Mouse (Mus musculus) ES-E14 (cell line): ENCODE data around the gene Zfr2. TPM values are rescaled to one million over a fixed set of nuclear protein-coding genes. Genes with fewer than 3 reads are reported as not detected.
"Not testable (repeated sequence)": the region's sequence is repeated elsewhere in the genome, so short reads cannot be mapped to it uniquely, and the experiment has no call there.

ENCODE experiments used
- DNase-seq: peaks from one replicate; pipeline ENCODE4 v3.0.0-alpha.2; 2013; ENCODE audit warnings: low read depth, low spot score
- H3K27ac ChIP-seq: 2 replicates; pipeline ENCODE4 v1.5.1; 2012; ENCODE audit warnings: low read depth, mild to moderate bottlenecking, low read length, moderate library complexity, mixed read lengths; ENCODE audit not compliant: poor library complexity, insufficient read depth, severe bottlenecking
- H3K36me3 ChIP-seq: 2 replicates; pipeline ENCODE4 v1.6.1; 2012; ENCODE audit warnings: mild to moderate bottlenecking, low read length, moderate library complexity, mixed read lengths; ENCODE audit not compliant: control insufficient read depth, poor library complexity, insufficient read depth, severe bottlenecking
- H3K4me1 ChIP-seq, 2 experiments: fragments of 150-350 bp in 1 of 2; sonication (generic) in 1 of 2; 2 replicates each; pipeline ENCODE4 v1.6.1; 2012; ENCODE audit warnings: low read length in 2 of 2, mild to moderate bottlenecking in 1 of 2, mixed read lengths in 1 of 2; ENCODE audit not compliant: control insufficient read depth in 2 of 2, insufficient read depth in 2 of 2, poor library complexity in 1 of 2
- H3K4me3 ChIP-seq, 2 experiments: fragments of 150-350 bp in 1 of 2; sonication (generic) in 1 of 2; 2 replicates each; pipeline ENCODE4 v1.5.1; 2012; ENCODE audit warnings: low read length in 2 of 2, low read depth in 1 of 2, mild to moderate bottlenecking in 1 of 2, mixed read lengths in 1 of 2; ENCODE audit not compliant: insufficient read depth in 1 of 2, poor library complexity in 1 of 2, severe bottlenecking in 1 of 2
- H3K9ac ChIP-seq: 2 replicates; pipeline ENCODE4 v1.6.1; 2012; ENCODE audit warnings: low read depth, mild to moderate bottlenecking, low read length, mixed read lengths; ENCODE audit not compliant: poor library complexity, insufficient read depth, severe bottlenecking
- H3K9me3 ChIP-seq: fragments of 150-350 bp; sonication (generic); 2 replicates; pipeline ENCODE4 v1.6.1; 2012; ENCODE audit warnings: low read depth, mild to moderate bottlenecking, low read length; ENCODE audit not compliant: control insufficient read depth, insufficient read depth
- CHD2 ChIP-seq: IDR thresholded peaks from 2 replicates; pipeline ENCODE4 v1.6.1; 2014; ENCODE audit warnings: mild to moderate bottlenecking, low read depth, low read length, inconsistent platforms
- HCFC1 ChIP-seq: IDR thresholded peaks from 2 replicates; pipeline ENCODE4 v1.6.1; 2012; ENCODE audit warnings: low read length, inconsistent platforms, borderline replicate concordance; ENCODE audit not compliant: insufficient read depth
- MAFK ChIP-seq: IDR thresholded peaks from 2 replicates; pipeline ENCODE4 v1.6.1; 2014; ENCODE audit warnings: mild to moderate bottlenecking, low read depth, low read length, inconsistent platforms; ENCODE audit not compliant: insufficient read depth
- ZC3H11A ChIP-seq: IDR thresholded peaks from 2 replicates; pipeline ENCODE4 v1.6.1; 2012; ENCODE audit warnings: low read depth, mild to moderate bottlenecking, inconsistent platforms, low read length, borderline replicate concordance
- ZNF384 ChIP-seq: IDR thresholded peaks from 2 replicates; pipeline ENCODE4 v1.6.1; 2012; ENCODE audit warnings: low read depth, low read length, inconsistent platforms
- in situ Hi-C, 2 experiments: fragments of 600-800 bp; cut with MboI; formaldehyde crosslinking; loops; one replicate each; pipeline ENCODE4 v1.15.1; 2025; ENCODE audit warnings: low sequenced_read_pairs in 2 of 2, inconsistent platforms in 1 of 2; ENCODE audit not compliant: unreplicated experiment in 2 of 2
- total RNA-seq: library from RNA; depleted of rRNA; stranded (reverse); fragments of 300-350 nt; gene quantifications from 2 replicates; pipeline ENCODE4 v1.2.3, GENCODE M21; 2012

The Zfr2 gene
- total RNA-seq, 1 experiment: 0.67 TPM

- Histone ChIP-seq H3K4me3 (0 out of 4 replicates have a peak overlapping the region, but pooled peaks of 1 of the 2 experiments have one; percentile 35), H3K9ac (no peak overlapping the region), H3K4me1 (peaks cover 0 to 2% of the 10 kb centered on the region in 2 experiments; a peak in 1 of 4 replicates), H3K27ac (no peak overlapping the region), H3K36me3 (no peaks in the 10 kb centered on the region), H3K9me3 (no peaks in the 10 kb centered on the region)
- no peak for DNase-seq
- no peak for TF ChIP-seq ZC3H11A
- TF ChIP-seq ZNF384: no peak
- TF ChIP-seq MAFK: no peak
- no peak for TF ChIP-seq HCFC1
- no peak for TF ChIP-seq CHD2
- in situ Hi-C loops: no loop called here
Measured at GRCm38 (mm10) chr10:81216260-81216659, 16.7 kb upstream of the Zfr2 start.

DNA sequence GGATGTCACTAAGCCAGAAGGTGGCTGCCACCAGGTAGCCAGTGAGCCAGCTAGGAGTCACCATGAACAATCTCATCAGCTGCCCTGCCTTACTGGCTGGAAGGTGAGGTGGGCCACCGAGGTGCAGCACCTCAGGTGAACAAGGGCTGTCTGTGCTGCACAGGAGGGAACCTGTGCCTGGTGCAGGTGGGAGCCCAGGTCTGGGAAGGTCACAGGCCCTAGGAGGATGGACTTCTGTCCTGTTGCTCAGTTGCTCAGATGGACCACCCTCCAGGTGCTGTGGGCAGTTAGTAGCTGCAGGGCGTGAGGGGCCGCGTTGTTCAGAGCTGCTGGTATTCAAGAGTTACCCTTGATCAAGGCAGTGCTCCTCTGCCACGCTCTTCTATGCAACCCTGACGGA is 16.1 kb upstream of the Zfr2 start:
- no peaks in the 10 kb centered on the region for H3K36me3 ChIP-seq
- no peak for DNase-seq
- no peak overlapping the region for H3K27ac ChIP-seq
- TF ChIP-seq CHD2 (no peak), ZNF384 (no peak), HCFC1 (no peak)
- H3K4me3 ChIP-seq: no peak overlapping the region
- H3K9ac ChIP-seq: no peak overlapping the region
- no peaks in the 10 kb centered on the region for H3K9me3 ChIP-seq
- in situ Hi-C loops: no loop called here
- peaks cover 0 to 2% of the 10 kb centered on the region in 2 experiments; a peak in 1 of 4 replicates for H3K4me1 ChIP-seq

GRCm38 (mm10) chr10:81217267-81217666 is 15.7 kb upstream of the Zfr2 start:
- H3K4me3 ChIP-seq, H3K27ac ChIP-seq, in situ Hi-C loops, H3K9ac ChIP-seq, H3K9me3 ChIP-seq, H3K36me3 ChIP-seq, DNase-seq, H3K4me1 ChIP-seq: not testable (repeated sequence)

- Histone ChIP-seq H3K4me1 (peaks cover 0 to 2% of the 10 kb centered on the region in 2 experiments; a peak in 1 of 4 replicates), H3K27ac (no peak overlapping the region), H3K9me3 (no peaks in the 10 kb centered on the region), H3K36me3 (no peaks in the 10 kb centered on the region), H3K4me3 (no peak overlapping the region), H3K9ac (no peak overlapping the region)
- in situ Hi-C loops: no loop called here
- TF ChIP-seq CHD2: no peak
- TF ChIP-seq ZC3H11A: no peak
- no peak for TF ChIP-seq MAFK
- no peak for TF ChIP-seq HCFC1
- no peak for TF ChIP-seq ZNF384
- no peak for DNase-seq
Measured at GRCm38 (mm10) chr10:81217964-81218363, 15.0 kb upstream of the Zfr2 start.

DNA sequence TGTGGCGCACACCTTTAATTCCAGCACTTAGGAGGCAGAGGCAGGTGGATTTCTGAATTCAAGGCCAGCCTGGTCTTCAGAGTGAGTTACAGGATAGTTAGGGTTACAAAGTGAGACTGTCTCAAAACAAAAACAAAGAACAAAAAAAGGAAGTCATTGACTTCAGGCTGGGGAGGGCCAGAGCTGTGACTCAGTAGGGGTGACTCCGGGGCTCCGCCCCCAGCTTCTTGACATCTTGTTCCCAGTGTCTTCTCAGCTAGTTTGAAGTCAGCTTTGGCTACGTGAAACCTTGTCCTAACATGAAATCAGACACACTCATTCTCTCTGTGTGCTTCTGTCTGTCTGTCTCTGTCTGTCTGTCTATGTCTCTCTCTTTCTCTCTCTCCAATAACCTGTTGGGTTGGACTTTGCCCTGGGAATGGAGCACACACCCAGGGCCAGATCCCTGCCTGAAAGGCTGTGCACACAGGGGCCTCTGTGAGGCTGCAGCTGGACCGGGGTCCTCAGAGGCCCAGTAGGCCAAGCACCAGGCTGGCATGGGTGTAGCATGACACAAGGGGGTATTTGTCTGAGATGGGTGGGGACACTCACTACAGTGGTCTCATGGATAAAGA is 11.4 kb upstream of the Zfr2 start:
- Histone ChIP-seq H3K4me3 (no peak overlapping the region), H3K9ac (no peak overlapping the region), H3K4me1 (peaks cover 0 to 6% of the 10 kb centered on the region in 2 experiments; a peak in 1 of 4 replicates), H3K27ac (no peak overlapping the region), H3K9me3 (no peaks in the 10 kb centered on the region), H3K36me3 (no peaks in the 10 kb centered on the region)
- no peak for DNase-seq
- in situ Hi-C loops: no loop called here
- TF ChIP-seq ZNF384 (no peak), ZC3H11A (no peak), HCFC1 (no peak), CHD2 (no peak), MAFK (no peak)

DNA sequence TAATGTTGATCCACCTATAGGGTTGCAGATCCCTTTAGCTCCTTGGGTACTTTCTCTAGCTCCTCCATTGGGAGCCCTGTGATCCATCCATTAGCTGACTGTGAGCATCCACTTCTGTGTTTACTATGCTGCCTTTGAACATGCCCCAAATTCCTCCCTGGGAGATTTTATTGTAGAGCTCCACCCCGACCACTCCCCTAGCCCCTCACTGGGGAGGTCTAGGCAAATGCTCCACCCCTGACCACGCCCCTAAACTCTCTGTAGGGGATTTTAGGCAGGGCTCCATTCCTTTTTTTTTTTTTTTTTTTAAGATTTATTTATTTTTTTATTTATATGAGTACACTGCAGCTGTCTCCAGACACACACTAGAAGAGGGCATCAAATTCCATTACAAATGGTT is 9.2 kb upstream of the Zfr2 start:
- in situ Hi-C loops, H3K27ac ChIP-seq, H3K36me3 ChIP-seq, DNase-seq, H3K4me3 ChIP-seq, H3K9ac ChIP-seq, H3K4me1 ChIP-seq, H3K9me3 ChIP-seq: not testable (repeated sequence)
